Mouse (Mus musculus): ENCODE results near the gene Trim27.

- TF ChIP-seq CTCF (IDR thresholded peaks at IDR 0.05; ENCODE audit: low read depth, low read length) = no peak
- no peak for TF ChIP-seq POLR2A (IDR thresholded peaks at IDR 0.05; ENCODE audit: borderline replicate concordance, low read depth, low read length)
Measured at GRCm38 (mm10) chr13:21177657-21178056, 1.6 kb upstream of the Trim27 start.

All from bone marrow macrophage, adult 2 months (primary cell).